Mouse (Mus musculus) megakaryocyte, embryonic 14.5 days (primary cell): ENCODE measurements around the gene Foxf1.

Source experiments
- FLI1 ChIP-seq: IDR thresholded peaks from 2 replicates; pipeline ENCODE4 v1.6.1; 2012; ENCODE audit warnings: low read length, inconsistent platforms, mixed read lengths
- GATA1 ChIP-seq: IDR thresholded peaks from 3 replicates; pipeline ENCODE4 v1.6.1; 2012; ENCODE audit warnings: mixed read lengths, low read length, inconsistent platforms, borderline replicate concordance

DNA sequence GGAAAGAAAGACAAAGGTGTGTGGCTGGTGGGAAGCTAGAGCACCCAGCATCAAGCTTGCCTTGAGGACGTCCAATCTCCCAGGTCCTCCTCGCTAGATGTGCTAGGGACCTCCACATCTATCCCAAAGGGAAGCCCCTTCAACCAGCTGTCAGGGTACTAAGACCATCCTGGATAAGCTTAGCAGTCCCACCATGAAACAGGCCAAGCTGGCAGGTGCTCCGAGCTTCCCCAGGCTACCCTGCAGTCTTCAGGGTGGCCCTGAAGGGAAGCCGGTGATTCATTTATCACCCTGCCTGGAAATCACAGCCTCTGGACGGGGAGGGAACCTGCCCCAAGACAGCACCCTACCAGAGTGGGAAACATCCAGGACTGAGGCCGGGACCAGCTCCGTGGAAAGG, 7.6 kb upstream of the Foxf1 start:
- no peak for TF ChIP-seq GATA1
- TF ChIP-seq FLI1 = no peak
